Mouse (Mus musculus): Measurements from ENCODE around the gene Fam168b. TPM values are rescaled to one million over a fixed set of nuclear protein-coding genes. Genes with fewer than 3 reads are reported as not detected.

Fam168b gene
- polyA plus RNA-seq, 1 experiment from 2014 or later = 124 TPM

Other genes starting within 250 kb of the Fam168b start
- gene Plekhb2, start 6.9 kb upstream of the Fam168b start, polyA plus RNA-seq (2015; fragmentation: Nextera tagmentation; extraction: Ambion mirVana) = 68.7 and 71.8 TPM in 2 replicates